Mouse (Mus musculus): ENCODE results near the gene Lrmda.

Lrmda gene

DNA sequence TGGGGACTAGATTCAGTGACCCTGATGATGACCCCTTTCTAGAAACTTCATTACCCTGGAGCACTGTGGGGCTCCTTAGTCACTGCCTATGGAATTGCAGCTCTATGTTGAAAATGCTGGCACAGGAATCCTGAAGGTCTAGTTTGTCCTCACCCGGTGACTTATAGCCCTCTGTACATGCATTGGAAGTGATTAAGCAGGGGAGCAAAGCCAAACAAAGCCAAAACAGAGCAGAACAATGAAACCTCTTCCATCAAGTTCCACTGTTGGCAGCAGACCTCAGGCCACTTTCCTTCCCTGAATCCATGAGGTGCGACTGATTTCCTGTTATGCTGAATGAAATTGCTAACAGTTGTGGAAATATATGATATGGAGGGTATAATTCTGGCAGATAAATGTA is 578.0 kb downstream of the Lrmda start:
- no peak for DNase-seq

DNA sequence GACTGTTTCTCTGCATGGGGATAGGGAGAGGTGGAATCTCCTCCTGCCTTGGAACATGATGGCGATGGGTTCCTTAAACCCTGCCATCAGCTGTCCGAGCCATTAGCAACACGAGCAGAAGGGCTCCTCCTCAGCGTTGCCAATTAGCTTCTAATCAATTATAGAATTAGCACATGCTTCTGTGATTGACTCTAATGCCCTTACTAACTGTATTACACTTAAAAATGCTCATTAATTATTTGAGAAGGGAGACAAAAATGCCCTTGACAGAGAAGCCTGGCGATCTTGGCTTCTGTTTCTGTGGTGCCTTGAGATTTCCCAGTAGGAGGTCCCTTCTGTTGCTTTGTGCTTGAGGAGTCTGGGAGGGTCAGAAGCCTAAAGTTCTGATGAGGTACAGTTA is 579.1 kb downstream of the Lrmda start:
- no peak for DNase-seq

DNA sequence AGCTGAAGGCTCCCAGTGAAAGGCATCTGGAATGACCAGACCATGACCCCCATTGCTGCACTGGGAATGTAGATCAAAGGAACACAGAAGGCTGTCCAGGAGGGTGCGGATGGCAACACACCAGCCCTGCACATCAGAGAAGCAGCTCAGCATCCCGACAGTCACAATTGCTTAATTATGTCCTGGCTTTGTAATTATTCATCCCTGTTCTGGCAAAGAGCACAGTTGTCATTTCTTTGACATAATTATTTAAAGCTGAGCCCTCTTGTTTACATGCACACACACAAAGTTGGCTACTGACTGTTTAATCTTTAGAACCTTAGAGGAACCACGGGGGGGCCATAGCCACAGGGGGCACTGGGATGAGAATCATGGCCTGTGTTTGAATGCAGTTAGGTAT is 580.7 kb downstream of the Lrmda start:
- DNase-seq, result no peak

DNA sequence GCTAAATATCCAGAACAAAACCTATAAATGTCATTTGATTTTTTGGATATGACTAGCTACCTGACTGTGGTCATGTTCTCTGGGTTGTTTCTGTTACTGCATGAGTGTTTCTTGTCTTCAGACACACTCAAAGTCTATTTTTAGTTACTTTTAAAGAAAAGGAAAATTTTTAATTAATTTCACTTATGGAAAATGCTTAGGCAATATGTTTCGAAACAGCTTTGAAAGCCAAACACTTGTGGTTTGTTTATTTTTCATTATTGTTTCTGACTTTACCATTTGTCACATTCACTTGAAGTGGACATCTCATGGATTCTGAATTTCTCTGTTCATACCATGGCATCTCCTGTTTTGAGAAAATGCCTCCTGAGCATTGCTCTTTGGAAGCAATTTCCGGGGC is 582.8 kb downstream of the Lrmda start:
- no peak for DNase-seq

DNA sequence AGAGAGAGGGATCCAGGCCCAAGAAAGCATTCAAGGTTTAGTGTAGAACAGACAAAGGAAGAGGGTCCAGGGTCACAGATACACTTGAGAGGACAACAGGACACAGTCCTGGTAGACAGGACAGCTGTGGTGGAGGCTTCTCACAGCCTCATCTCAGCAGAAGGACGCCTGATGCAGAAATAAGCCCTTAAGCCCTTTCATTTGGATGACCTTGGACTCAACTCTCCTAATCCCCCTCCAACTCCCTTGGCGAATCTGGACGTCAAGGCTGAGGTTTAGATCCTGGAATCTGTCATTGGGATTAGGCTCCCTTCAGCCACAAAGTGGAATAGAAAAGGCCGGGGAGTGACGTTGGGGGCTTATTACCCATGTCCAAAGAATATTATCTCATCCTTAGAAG is 589.1 kb downstream of the Lrmda start:
- DNase-seq, result peak; percentile 34

DNA sequence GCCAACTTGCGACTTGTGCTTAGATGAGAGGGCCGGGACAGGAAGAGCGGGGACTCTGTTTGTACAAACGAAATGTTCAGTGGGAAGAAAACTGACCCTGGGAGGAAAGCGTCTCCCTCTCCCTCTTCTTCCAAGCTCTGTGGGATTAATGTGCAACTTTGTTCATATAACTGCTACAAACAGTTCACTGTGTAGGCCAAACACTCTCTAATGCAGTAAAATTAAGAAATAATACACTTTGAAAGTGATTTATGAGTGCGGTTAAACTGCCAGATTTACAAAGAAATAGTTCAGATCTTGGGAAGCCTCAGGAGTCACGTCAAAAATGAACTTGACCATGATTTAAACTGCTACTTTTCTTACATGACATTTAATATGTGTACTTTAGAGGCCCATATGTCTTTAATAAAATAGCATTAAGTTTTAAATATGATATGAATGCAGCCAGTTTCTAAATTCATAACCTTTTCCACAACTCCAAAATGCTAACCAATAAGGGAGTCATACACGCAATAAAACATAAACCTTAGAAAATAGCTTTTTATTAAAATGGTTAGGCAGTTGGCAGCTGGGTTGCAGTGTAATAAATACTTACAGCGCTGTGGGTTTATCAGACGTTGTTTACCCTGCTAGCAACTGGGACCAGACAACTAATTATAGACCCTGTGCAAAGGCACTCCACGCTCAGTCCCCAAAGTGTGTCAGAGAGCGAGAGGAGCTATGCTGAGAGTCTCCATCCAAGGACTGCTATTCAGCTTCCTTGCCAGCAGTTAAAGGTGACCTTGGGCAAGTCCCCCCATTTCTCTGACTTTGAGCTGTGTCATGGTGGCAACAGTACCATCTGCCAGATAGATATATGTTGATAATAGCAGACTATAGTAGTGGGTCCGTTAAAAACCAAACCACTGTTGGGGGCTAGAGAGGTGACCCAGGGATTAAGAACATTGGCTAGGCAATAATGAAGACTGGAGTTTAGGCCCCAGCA is 590.0 kb downstream of the Lrmda start:
- peak; percentile 18 for DNase-seq

DNA sequence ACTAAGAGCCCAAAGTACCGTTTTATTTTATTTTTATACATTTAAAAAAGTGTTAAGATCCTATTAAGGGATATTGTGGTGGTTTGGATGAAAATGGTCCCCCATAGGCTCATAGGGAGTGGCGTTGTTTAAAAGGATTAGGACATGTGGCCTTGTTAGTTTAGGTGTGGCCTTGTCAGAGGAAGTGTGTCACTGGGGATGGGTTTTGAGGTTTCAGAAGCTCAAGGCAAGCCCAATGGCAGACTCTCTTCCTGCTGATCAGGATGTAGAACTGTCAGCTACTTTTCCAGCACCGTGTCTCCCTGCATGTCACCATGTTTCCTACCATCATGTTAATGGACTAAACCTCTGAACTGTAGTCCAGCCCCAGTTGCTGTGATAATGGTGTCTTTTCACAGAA is 591.5 kb downstream of the Lrmda start:
- DNase-seq, result no peak

DNA sequence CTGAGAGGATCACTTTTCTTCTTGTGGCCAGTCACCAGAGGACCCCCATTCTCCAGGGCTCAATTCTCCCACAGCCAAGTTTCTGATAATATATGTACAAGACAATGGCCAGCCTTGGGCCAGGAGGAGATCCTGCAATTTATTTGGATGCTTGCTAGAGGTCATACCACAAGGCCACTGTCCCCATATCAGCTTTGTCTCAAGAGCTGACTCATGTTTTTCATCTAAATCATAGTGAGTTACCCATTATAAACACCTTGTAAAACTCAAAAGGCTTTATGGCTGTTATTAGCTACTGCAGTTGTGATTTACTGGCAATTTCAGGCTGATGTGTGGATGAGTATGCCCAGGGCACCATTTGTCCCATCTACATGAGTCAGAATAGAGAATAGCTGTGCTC is 600.7 kb downstream of the Lrmda start:
- no peak for DNase-seq

DNA sequence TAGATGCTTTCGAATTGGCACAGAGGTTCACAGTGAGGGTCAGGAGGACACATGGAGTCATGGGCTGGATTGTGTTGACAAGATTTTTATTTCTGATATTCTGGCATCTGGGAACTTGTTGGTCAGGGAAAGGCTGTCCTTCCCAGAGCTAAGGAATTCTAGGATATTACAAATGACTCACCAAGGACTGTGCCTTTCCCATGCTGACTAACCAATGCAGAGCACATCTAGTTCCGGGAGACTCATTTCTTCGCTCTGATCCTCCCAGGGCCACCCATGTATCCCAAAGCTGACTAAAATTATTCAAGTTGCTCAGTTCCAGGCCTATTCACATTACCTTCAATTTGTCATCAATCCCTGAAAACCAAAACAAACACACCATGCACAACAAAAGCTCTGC is 602.4 kb downstream of the Lrmda start:
- no peak for DNase-seq

DNA sequence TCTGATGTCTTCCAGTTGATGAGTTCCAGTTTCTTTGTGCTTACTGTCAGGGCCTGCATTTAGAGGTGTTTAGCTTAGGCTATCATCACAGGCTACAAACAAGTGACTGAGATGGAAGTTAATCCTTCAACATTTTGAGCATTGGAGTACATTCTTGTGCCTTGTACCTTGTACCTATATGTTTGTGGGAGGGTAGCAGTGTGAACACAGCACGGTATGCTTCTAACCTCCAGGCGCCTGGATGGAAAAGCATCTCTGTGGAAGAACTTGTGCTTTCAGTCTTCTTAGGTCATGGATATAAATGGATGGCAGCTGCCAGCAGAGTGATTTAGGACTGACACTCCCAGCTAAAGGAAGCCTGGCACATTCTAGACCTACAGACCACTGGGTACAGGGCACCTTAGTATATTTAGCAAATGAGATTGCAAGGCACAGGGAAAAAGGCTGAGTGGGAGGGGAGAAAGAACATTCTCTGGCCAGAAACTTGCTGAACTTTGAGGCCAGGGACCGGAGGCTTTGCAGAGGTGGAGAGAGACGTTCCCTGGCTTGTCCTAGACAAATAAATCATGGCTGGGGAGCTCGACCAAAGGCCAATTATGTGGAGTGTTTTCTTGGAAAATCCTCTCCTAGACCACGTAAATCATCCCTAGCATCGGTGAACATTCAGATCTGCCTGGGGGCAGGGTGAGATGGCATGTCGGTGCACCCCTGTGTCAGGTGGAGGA is 607.8 kb downstream of the Lrmda start:
- DNase-seq, result peak; percentile 39

DNA sequence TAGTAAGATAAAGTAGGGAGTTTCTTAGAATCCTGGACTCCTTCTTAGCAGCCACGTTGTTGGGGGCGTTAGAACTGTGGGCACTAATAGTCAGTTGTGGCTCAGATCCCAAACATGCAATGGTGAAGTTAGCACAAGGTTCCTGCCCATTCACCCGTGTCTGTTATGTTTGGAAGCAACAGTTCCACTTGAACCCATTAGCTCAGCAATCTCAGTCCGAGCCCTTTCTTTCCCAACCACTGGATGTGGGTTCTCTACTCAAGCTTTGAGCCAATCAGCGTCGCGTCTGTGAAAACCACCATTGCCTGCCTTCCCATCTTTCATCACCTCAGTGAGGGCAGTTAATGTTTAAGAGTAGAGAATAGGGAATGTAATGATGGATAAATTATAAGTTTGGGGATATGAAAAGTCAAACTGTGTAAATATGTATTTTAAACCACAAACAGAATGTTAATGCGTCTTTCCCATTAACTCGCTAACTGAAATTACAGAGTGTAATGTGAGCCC is 610.9 kb downstream of the Lrmda start:
- DNase-seq, result no peak

DNA sequence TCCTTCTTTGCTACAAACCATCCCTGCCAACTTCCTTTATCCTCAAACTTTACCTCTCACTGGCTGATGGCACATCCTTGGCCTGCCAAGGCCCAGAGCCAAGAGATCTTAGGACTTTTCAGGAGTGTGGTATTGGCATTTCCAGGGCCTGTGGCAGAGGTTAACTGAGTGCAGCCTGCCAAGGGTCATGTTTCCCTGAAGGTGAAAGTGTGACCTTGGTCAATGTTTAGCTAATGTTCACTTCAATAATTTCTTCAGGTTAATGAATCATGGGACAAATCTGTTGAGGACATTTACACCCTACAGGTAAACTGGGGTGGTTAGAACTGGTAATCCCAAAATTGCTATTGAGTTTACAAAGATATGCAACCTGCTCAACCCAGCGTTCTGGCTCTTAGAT is 614.1 kb downstream of the Lrmda start:
- DNase-seq, result no peak

DNA sequence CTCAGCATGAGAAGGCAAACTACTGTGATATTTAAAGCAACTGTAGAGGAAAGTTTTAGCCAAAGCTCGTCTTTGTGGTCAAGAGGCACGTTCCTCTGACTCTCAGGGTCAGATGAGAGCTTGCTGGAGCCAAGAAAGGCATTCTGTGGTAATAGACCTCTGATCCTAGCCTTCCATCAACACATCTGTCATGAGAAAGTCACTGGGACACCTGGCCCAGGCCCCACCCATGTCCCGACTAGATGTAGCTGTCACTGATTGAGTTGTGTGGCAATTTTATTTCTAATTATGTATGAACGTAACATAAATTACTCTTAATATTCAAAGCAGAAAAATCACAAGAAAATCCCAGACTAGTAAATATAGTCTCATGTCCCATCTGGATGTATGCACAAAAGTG is 624.0 kb downstream of the Lrmda start:
- DNase-seq, result no peak

DNA sequence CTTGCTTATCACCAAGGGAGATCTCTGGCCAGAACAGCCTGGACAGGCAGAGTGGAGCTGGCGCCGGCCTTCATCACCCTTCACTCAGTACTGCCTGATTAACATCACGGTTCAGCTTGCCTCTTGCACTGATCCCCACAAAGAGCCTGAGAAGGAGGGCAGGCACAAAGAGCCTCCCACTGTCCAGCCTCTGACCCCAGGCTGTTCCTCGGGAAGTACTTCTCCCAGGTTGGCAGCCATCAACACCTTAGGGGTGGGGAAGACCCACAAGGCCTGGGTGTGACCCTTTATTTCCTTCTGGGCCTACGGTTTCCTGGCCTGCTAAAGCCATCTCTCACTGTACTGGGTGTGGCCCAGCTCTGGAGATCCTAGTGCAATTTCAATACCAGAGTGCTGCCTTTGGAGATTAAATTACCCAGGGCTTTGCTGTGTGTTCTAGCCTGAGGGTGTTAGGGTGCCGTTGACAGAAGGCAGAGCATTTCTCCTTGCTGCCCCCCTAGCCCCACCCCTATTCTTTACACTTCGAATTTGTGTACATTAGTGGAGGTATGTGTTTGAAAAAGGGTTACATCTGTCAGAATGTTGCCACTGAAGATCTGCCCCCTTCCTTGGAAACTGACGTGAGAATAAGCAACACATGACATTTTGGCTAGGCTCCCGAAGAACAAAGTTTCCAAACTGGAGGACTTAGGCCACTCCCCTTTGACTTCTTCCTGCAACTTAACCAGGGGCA is 628.5 kb downstream of the Lrmda start:
- DNase-seq, result peak; percentile 41

DNA sequence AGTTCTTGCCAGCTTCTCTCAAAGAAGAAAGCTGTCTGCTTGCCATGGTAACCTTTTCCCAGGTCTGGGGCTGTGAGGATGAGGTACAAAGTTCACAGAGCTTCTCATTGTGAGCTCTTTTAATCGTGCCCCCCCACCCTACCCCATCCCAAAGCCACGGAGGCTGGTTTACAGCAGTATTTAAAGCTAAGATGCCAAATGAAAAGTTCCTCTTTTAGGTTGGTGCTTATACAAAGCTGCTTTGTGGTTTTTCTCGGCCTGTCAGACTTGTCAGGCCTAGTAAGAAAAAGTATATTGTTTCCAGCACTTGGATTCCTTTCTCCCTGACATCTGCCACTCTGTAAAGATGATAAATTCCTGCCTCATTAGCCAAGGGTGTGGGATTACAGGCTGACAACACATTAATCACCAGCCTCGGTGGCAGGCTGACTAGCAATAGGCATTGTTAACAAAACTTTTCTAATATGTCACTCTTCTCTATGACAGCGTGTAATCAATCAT is 629.9 kb downstream of the Lrmda start:
- DNase-seq, result peak; percentile 57

DNA sequence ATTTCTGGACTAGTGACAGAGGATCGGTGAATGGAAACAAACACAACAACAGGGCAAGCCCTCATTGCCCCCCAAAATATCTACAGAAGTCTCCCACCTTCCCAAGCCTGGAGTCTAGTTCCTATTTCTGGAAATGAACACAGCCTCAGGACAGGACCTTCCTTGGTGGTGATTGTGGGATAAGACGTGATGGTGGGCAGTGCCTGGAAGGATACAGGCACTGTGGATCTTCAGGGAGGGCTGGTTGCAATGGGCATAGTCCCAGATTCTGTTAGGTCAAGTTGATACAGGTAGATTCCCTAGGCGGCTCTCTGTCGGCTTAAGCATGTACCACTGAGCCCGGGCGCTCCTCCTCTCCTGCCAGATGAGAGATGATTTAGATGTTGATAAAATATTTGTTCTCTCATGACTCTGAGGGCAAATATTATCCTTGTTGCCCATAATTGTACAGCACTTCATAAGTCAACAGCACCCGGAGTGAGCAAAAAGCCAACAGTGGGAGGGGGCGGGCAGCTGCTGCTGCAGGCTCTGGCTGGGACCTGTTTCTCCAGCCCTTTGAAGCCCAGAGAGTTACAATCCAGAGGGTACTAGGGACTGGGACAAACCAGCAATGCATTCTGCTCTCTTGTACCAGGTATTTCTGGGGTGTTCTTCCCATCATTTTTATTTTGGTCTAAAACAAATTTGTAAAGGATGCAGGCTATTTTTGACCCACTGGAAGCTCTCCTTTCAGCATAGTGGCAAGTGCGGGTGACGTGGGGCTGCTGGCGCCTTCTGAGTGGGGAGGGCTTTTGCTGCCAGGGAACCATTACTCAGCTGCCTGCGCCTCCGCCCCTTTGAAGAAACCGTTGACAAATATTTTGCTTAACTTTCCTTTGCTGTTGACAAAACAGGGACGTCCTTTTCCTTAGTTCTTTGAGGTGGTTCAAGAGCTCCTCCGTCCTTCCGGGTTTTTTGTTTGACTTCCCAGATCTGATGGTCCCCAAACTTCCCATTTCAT is 630.8 kb downstream of the Lrmda start:
- DNase-seq, result peak; percentile 34

DNA sequence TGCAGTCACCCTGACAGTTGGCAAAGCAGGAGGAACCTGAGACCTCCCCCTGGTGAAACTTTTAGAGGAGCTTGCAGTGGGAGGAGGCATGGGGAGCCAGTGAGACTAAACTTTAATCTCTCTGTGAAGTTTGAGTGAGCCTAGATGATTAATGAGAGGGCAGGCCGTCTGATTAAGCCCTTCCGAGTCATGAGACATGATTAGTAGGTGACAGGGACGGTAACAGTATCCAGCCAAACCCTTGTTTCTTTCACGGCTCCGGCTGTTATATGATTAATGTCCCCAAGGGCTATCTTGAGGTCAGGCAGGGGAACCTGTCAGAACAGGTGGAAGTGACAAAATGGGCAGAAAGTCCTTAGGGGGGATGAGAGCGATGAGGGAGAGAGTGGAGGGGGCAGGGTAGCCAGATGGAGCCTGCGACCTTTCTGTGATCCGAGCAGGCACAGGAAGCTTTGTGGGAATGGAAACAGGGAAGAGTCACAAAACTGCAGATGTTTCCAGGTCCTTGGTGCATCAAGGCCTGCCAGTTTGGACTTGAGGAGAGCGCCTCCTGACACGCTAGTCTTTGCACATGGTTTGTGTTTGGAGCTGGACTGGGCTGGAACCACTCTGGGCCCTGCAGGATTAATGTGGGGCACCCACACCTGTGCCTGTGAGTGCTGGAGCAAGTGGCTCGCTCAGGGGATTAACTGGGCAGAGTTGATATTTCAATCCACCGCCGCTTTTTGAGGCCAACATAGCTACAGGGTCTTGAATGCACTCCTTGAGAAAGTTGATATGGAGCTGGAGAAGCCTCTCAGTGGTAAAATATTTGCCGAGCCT is 631.8 kb downstream of the Lrmda start:
- DNase-seq, result peak; percentile 75

DNA sequence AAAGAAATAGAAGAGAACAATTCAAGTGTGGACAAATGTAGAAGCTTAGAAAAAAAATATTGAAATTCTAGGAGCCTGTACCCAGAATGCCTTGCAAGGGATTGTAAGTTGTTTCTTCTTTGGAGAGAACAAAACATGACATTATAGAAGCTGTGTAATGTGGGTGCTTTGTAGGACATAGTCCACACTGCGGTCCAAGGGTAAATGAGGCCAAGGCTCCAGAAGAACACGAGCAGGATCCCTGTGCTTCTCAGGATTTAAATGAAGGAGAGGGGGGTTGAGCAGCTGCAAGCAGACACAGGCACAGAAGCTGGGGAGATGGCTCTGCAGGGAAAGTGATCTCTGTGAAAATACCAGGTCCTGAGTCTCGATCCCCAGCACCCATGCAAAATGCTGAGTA is 643.0 kb downstream of the Lrmda start:
- DNase-seq, result no peak

DNA sequence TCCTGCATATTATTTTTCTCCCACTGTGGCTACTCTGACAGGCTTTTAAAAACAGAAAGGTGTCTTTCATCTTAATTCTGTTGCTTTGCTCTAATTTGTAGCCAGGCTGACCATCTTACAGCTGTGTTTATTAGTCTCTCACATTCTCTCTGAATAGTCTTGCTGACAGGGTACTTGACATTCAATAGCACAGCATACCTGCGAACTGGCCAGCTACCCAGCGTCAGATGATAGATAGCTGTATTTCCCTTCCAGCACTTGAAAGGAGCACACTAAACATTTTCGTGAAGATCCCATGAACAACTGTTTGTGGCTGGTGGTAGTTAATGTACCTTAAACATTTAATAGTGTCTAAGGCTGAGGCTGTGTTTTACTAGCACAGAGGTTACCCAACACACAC is 646.9 kb downstream of the Lrmda start:
- DNase-seq, result no peak

DNA sequence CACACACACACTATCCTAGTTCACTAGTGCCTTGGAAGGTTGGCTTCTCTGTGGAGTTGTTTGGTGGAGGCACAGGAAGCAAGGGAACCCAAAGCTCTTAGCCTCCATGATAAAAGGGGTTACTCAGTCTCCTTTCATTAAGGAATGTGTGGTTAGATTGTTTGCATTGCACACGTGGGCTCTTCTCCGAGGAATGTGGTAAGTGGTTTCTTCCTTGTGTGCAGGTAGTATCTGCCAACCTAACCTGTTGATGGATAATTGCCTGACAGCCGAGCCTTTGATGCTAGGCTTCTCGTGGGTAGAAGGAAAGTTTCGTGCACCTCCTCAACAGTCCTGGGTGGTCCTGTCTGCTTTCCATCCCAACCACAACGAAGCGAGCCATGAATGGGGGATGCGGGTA is 648.8 kb downstream of the Lrmda start:
- peak; percentile 13 for DNase-seq

DNA sequence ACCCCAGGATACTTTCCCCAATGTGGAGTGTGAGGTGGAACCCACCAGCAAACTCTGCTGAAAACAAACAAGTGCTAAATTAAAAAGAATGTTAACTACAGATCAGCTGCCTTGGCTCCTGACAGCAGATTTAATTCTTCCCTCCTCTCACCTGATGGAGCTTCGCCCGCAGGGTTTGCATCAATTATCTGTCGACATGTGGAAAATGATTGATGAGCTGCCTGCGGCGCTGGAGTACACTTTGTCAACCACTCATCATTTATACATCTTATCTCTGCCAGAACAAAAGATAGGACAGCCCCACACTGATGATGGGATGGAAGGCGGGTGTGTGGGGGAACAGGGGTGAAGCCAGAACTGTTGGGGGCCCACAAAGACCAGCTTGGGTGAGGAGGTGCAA is 649.2 kb downstream of the Lrmda start:
- DNase-seq, result peak; percentile 38
